Mouse (Mus musculus) stomach, embryonic 16.5 days (tissue): Measurements from ENCODE around the gene Robo1. TPM values are rescaled to one million over a fixed set of nuclear protein-coding genes. Genes with fewer than 3 reads are reported as not detected.

ENCODE experiments used
- ATAC-seq: fragments of 200-750 bp; cut with Nextera tagmentation; 2 replicates; pipeline ENCODE4 v1.8.0; 2017; ENCODE audit warnings: moderate number of reproducible peaks, moderate TSS enrichment; ENCODE audit not compliant: insufficient read depth, low FRiP score
- H3K27ac ChIP-seq: fragments of 300-500 bp; sonication (generic); 2 replicates; pipeline ENCODE4 v1.5.1; 2014; ENCODE audit warnings: low read length
- H3K27me3 ChIP-seq: fragments of 300-500 bp; sonication (generic); 2 replicates; pipeline ENCODE4 v1.6.1; 2014; ENCODE audit warnings: low read length, control low read depth, mixed read lengths; ENCODE audit not compliant: control insufficient read depth, insufficient read depth
- H3K36me3 ChIP-seq: fragments of 300-500 bp; sonication (generic); 2 replicates; pipeline ENCODE4 v1.6.1; 2014; ENCODE audit warnings: low read length; ENCODE audit not compliant: control insufficient read depth, insufficient read depth
- H3K4me1 ChIP-seq: fragments of 300-500 bp; sonication (generic); 2 replicates; pipeline ENCODE4 v1.6.1; 2014; ENCODE audit warnings: low read length, control low read depth, mixed read lengths; ENCODE audit not compliant: control insufficient read depth, insufficient read depth
- H3K4me2 ChIP-seq: fragments of 300-500 bp; sonication (generic); 2 replicates; pipeline ENCODE4 v1.6.1; 2014; ENCODE audit warnings: low read depth, low read length, mixed read lengths
- H3K4me3 ChIP-seq: fragments of 300-500 bp; sonication (generic); replicated peaks from 2 replicates; pipeline ENCODE4 v1.5.1; 2014; ENCODE audit warnings: mild to moderate bottlenecking, low read length
- H3K9ac ChIP-seq: fragments of 300-500 bp; sonication (generic); 2 replicates; pipeline ENCODE4 v1.6.1; 2014; ENCODE audit warnings: low read length
- H3K9me3 ChIP-seq: fragments of 300-500 bp; sonication (generic); replicated peaks from 2 replicates; pipeline ENCODE4 v1.6.1; 2016; ENCODE audit warnings: low read length, control low read depth; ENCODE audit not compliant: control insufficient read depth
- WGBS: fragments of 180-500 bp; shearing (Covaris S2); extraction: QIAGEN DNeasy Blood & Tissue Kit; methylation state at CpG from one replicate; pipeline ENCODE4 v1.1.7; 2014; 5-methylcytosine and 5-hydroxymethylcytosine counted together
- polyA plus RNA-seq: library from polyadenylated mRNA; unstranded; fragments of >200 nt; fragmentation: Nextera tagmentation; extraction: Ambion mirVana; gene quantifications from 2 replicates; pipeline ENCODE4 v1.2.1, GENCODE M21; 2015

The Robo1 gene
- polyA plus RNA-seq, 1 experiment from 2014 or later: 23.4 TPM

GRCm38 (mm10) chr16:72990376-72991167, 682.5 kb downstream of the Robo1 start:
- Histone ChIP-seq H3K27me3 (no peaks in the 10 kb centered on the region), H3K4me2 (no peak overlapping the region), H3K9me3 (no peaks in the 10 kb centered on the region), H3K36me3 (0 out of 2 replicates have a peak, but pooled peaks cover 3% of the 10 kb centered on the region), H3K4me3 (no peak overlapping the region), H3K4me1 (peaks cover 11% of the 10 kb centered on the region), H3K27ac (no peak overlapping the region), H3K9ac (no peak overlapping the region)
- WGBS: 82% methylated on average over 21 of the region's 21 CpGs
- ATAC-seq: no peak

DNA sequence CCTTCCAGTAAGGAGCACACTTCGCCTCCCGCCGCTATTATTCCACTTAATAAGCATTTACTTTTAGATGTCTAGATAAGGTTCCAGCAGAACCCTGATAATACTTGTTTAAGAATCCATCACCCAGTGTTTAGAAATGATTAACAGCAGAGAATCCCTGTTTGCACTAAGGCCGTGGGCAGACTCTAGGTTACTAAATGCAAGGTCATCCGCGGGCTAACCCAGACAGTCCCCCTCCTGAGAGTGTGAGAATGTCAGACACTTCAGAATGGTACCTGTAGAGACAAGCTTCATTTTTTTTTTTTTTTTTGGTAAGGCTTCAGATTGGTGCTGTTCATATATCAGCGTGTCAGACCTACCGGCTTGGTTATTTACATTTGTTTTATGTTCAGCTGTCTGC, 685.1 kb downstream of the Robo1 start:
- WGBS: 19% methylated on average over 8 of the region's 8 CpGs
- no peaks in the 10 kb centered on the region for H3K27me3 ChIP-seq
- peaks cover 11% of the 10 kb centered on the region for H3K4me1 ChIP-seq
- H3K4me2 ChIP-seq: peak overlapping the region; percentile 31
- ATAC-seq: peak; percentile 68; the same call in 1 of the 2 replicates
- 0 out of 2 replicates have a peak, but pooled peaks cover 3% of the 10 kb centered on the region for H3K36me3 ChIP-seq
- H3K27ac ChIP-seq: no peak overlapping the region
- H3K4me3 ChIP-seq: no peak overlapping the region
- H3K9ac ChIP-seq: no peak overlapping the region
- H3K9me3 ChIP-seq: no peaks in the 10 kb centered on the region

DNA sequence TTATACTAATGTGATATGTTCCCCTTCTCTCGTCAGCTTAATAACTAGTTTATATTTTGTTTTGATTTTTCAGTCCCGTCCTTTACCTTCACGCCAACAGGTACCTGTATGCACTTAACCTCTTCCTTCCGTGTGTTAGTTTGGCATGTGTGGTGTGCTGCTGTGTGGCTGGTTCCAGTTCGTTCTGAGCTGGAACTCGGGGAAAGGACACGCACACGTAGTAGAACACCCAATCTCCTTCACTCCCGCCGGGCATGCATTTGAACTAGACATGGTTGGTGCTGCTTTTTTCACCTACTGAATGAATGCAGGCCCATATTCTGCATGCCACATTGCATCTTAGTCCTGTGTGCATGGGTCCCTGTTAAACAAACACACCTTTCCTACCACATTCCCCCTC, 685.5 kb downstream of the Robo1 start:
- H3K36me3 ChIP-seq: 0 out of 2 replicates have a peak, but pooled peaks cover 3% of the 10 kb centered on the region
- H3K27ac ChIP-seq: no peak overlapping the region
- no peak overlapping the region for H3K9ac ChIP-seq
- no peak overlapping the region for H3K4me3 ChIP-seq
- 42% methylated on average over 10 of the region's 10 CpGs for WGBS
- ATAC-seq: 0 out of 2 replicates have a peak, but pooled peaks have one; percentile 53
- H3K27me3 ChIP-seq: no peaks in the 10 kb centered on the region
- no peaks in the 10 kb centered on the region for H3K9me3 ChIP-seq
- peak overlapping the region; percentile 31 for H3K4me2 ChIP-seq
- H3K4me1 ChIP-seq: peaks cover 11% of the 10 kb centered on the region

- H3K4me3 ChIP-seq: no peak overlapping the region
- no peak overlapping the region for H3K4me2 ChIP-seq
- 28% methylated on average over 8 of the region's 8 CpGs for WGBS
- ATAC-seq: no peak
- no peaks in the 10 kb centered on the region for H3K9me3 ChIP-seq
- H3K36me3 ChIP-seq: 0 out of 2 replicates have a peak, but pooled peaks cover 3% of the 10 kb centered on the region
- H3K27ac ChIP-seq: no peak overlapping the region
- no peaks in the 10 kb centered on the region for H3K27me3 ChIP-seq
- no peak overlapping the region for H3K9ac ChIP-seq
- H3K4me1 ChIP-seq: peaks cover 11% of the 10 kb centered on the region
These were observed 687.3 kb downstream of the Robo1 start for GRCm38 (mm10) chr16:72995251-72995954.

- Histone ChIP-seq H3K4me3 (no peak overlapping the region), H3K4me1 (peaks cover 11% of the 10 kb centered on the region), H3K36me3 (no peaks in the 10 kb centered on the region), H3K27ac (no peak overlapping the region), H3K27me3 (no peaks in the 10 kb centered on the region), H3K9me3 (no peaks in the 10 kb centered on the region), H3K9ac (no peak overlapping the region), H3K4me2 (no peak overlapping the region)
- 69% methylated on average over 10 of the region's 10 CpGs for WGBS
- ATAC-seq: no peak
These were observed 687.9 kb downstream of the Robo1 start for GRCm38 (mm10) chr16:72995955-72996535.

- 70% methylated on average over 6 of the region's 6 CpGs for WGBS
- H3K4me2 ChIP-seq: no peak overlapping the region
- H3K27ac ChIP-seq: no peak overlapping the region
- no peaks in the 10 kb centered on the region for H3K36me3 ChIP-seq
- H3K9me3 ChIP-seq: no peaks in the 10 kb centered on the region
- ATAC-seq: no peak
- H3K4me1 ChIP-seq: peaks cover 4% of the 10 kb centered on the region
- no peak overlapping the region for H3K9ac ChIP-seq
- no peak overlapping the region for H3K4me3 ChIP-seq
- no peaks in the 10 kb centered on the region for H3K27me3 ChIP-seq
These were observed 690.6 kb downstream of the Robo1 start for GRCm38 (mm10) chr16:72998677-72999076.

GRCm38 (mm10) chr16:73002685-73003084, 694.6 kb downstream of the Robo1 start:
- Histone ChIP-seq H3K4me2 (no peak overlapping the region), H3K4me3 (no peak overlapping the region), H3K9ac (no peak overlapping the region), H3K4me1 (no peaks in the 10 kb centered on the region), H3K9me3 (no peaks in the 10 kb centered on the region), H3K27ac (no peak overlapping the region), H3K36me3 (no peaks in the 10 kb centered on the region; the same call in 1 of the 2 replicates), H3K27me3 (no peaks in the 10 kb centered on the region)
- no peak for ATAC-seq
- WGBS: 87% methylated on average over 4 of the region's 4 CpGs

DNA sequence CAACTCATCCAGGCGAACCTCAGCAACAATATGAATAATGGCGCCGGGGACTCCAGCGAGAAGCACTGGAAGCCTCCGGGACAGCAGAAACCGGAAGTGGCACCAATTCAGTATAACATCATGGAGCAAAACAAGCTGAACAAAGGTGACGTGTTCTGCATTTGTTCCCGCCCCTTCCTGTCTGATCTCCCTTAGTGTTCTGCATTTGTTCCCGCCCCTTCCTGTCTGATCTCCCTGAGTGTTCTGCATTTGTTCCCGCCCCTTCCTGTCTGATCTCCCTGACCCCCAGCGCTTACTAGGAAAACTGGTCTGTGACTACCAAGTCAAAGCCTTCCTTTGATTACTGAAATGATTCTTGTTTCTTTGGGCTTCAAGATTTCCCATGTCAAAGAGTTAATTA, 696.5 kb downstream of the Robo1 start:
- Histone ChIP-seq H3K9ac (no peak overlapping the region), H3K36me3 (no peaks in the 10 kb centered on the region; the same call in 1 of the 2 replicates), H3K4me3 (no peak overlapping the region), H3K4me1 (no peaks in the 10 kb centered on the region), H3K27ac (no peak overlapping the region), H3K9me3 (no peaks in the 10 kb centered on the region), H3K27me3 (no peaks in the 10 kb centered on the region), H3K4me2 (no peak overlapping the region)
- ATAC-seq: no peak
- 96% methylated on average over 11 of the region's 11 CpGs for WGBS

DNA sequence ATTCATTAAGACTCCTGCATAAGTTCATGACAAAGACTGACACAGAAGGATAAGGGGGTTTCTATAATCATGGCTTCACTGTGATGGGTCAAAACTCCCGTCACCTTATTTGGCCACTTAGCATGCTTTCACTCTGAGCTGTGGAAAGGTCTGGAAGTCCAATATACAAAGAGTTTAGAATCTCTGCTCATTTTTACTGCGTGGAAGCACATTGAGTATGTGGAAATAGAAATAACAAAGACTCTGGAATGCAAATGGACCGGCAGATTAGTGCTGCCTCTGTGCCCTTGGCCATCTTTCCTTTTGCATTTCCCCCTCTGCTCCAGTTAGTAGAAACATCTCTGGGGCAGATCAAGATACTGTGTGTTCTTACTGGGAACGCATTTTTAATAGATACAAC, 697.7 kb downstream of the Robo1 start:
- H3K9ac ChIP-seq: no peak overlapping the region
- H3K4me1 ChIP-seq: no peaks in the 10 kb centered on the region
- no peak for ATAC-seq
- H3K9me3 ChIP-seq: no peaks in the 10 kb centered on the region
- 71% methylated on average over 4 of the region's 4 CpGs for WGBS
- H3K27ac ChIP-seq: no peak overlapping the region
- H3K36me3 ChIP-seq: no peaks in the 10 kb centered on the region; the same call in 1 of the 2 replicates
- H3K4me3 ChIP-seq: no peak overlapping the region
- H3K4me2 ChIP-seq: no peak overlapping the region
- no peaks in the 10 kb centered on the region for H3K27me3 ChIP-seq
